Mouse (Mus musculus) hindbrain, embryonic 14.5 days (tissue): ENCODE results near the gene Scrn3. TPM values are rescaled to one million over a fixed set of nuclear protein-coding genes. Genes with fewer than 3 reads are reported as not detected.

Source experiments
- ATAC-seq: fragments of 200-750 bp; cut with Nextera tagmentation; 2 replicates; pipeline ENCODE4 v1.8.0; 2017; ENCODE audit warnings: moderate number of reproducible peaks, mild to moderate bottlenecking, moderate TSS enrichment, moderate library complexity; ENCODE audit not compliant: low FRiP score
- DNase-seq: peaks from one replicate; pipeline ENCODE4 v3.0.0-alpha.2; 2015; ENCODE audit warnings: low spot score
- H3K27ac ChIP-seq: fragments of 300-500 bp; sonication (generic); 2 replicates; pipeline ENCODE4 v1.5.1; 2014; ENCODE audit warnings: mild to moderate bottlenecking, moderate library complexity
- H3K27me3 ChIP-seq: fragments of 300-500 bp; sonication (generic); 2 replicates; pipeline ENCODE4 v1.6.1; 2014; ENCODE audit warnings: mild to moderate bottlenecking, low read length, mixed read lengths; ENCODE audit not compliant: control insufficient read depth, insufficient read depth
- H3K36me3 ChIP-seq: fragments of 300-500 bp; sonication (generic); replicated peaks from 2 replicates; pipeline ENCODE4 v1.6.1; 2014; ENCODE audit not compliant: control insufficient read depth, insufficient read depth
- H3K4me1 ChIP-seq: fragments of 300-500 bp; sonication (generic); replicated peaks from 2 replicates; pipeline ENCODE4 v1.6.1; 2014; ENCODE audit warnings: antibody characterized with exemption, low read length, mixed read lengths; ENCODE audit not compliant: control insufficient read depth, insufficient read depth
- H3K4me2 ChIP-seq: fragments of 300-500 bp; sonication (generic); replicated peaks from 2 replicates; pipeline ENCODE4 v1.6.1; 2014; ENCODE audit warnings: mild to moderate bottlenecking, moderate library complexity
- H3K4me3 ChIP-seq: fragments of 300-500 bp; sonication (generic); replicated peaks from 2 replicates; pipeline ENCODE4 v1.5.1; 2014; ENCODE audit warnings: mild to moderate bottlenecking, low read length
- H3K9ac ChIP-seq: fragments of 300-500 bp; sonication (generic); 2 replicates; pipeline ENCODE4 v1.6.1; 2014
- H3K9me3 ChIP-seq: fragments of 300-500 bp; sonication (generic); 2 replicates; pipeline ENCODE4 v1.6.1; 2016; ENCODE audit warnings: low read length; ENCODE audit not compliant: control insufficient read depth
- WGBS: fragments of 180-500 bp; shearing (Covaris S2); extraction: QIAGEN DNeasy Blood & Tissue Kit; methylation state at CpG from one replicate; pipeline ENCODE4 v1.1.7; 2014; 5-methylcytosine and 5-hydroxymethylcytosine counted together
- polyA plus RNA-seq: library from polyadenylated mRNA; unstranded; fragments of >200 nt; fragmentation: Nextera tagmentation; extraction: Ambion mirVana; gene quantifications from 2 replicates; pipeline ENCODE4 v1.2.1, GENCODE M21; 2014

The Scrn3 gene
- polyA plus RNA-seq, 1 experiment from 2014 or later = 6.9 TPM

DNA sequence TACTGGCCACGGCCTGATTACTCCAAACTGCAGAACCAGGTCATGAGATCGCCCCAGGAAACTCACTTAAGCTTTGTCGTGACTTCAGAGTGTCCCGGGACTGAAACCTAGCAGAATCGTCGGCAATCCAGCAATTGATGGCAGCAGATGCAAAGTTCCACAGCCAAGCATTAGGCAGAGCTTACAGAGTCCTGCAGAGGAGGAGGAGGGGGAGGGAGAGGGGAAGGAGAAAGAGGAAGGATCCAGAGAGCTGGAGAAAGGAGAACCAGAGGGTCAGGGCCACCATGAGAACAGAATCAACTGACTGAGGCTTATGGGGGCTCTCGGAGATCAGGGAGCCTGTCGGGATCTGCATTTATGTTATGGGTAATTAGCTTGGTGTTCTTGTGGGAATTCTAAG is 26.0 kb downstream of the Scrn3 start:
- no peaks in the 10 kb centered on the region for H3K27me3 ChIP-seq
- no peak for DNase-seq
- no peak overlapping the region for H3K9ac ChIP-seq
- ATAC-seq = no peak
- H3K4me3 ChIP-seq = no peak overlapping the region
- H3K4me1 ChIP-seq = no peaks in the 10 kb centered on the region
- no peaks in the 10 kb centered on the region for H3K9me3 ChIP-seq
- 82% methylated on average over 8 of the region's 8 CpGs for WGBS
- H3K4me2 ChIP-seq = no peak overlapping the region
- H3K36me3 ChIP-seq = no peaks in the 10 kb centered on the region
- no peak overlapping the region for H3K27ac ChIP-seq

DNA sequence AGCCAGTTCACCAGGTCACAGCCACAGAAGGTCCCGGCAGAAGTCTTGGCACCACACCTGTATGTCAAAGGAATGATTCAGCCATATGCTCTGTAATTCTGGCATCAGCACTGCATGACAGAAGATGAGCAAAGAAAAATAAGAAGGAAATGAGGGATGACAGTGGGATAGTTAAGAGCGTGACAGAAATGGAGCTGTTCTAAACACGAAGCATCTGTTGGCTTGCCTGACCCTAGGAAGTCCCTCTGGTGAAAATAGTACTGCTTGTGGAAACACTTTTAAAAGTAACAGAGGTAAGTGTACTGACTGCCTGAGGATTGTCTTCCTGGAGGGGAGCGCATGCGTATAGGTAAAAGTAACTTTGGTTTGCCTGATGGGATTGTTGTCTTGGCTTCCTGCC is 31.3 kb downstream of the Scrn3 start:
- H3K9me3 ChIP-seq = no peaks in the 10 kb centered on the region
- DNase-seq (no peak), ATAC-seq (no peak)
- WGBS = 96% methylated on average over 5 of the region's 5 CpGs
- no peak overlapping the region for H3K4me2 ChIP-seq
- no peaks in the 10 kb centered on the region for H3K27me3 ChIP-seq
- H3K4me3 ChIP-seq = no peak overlapping the region
- no peaks in the 10 kb centered on the region for H3K36me3 ChIP-seq
- peaks cover 9% of the 10 kb centered on the region; the same call in 1 of the 2 replicates for H3K4me1 ChIP-seq
- no peak overlapping the region for H3K27ac ChIP-seq
- no peak overlapping the region for H3K9ac ChIP-seq

DNA sequence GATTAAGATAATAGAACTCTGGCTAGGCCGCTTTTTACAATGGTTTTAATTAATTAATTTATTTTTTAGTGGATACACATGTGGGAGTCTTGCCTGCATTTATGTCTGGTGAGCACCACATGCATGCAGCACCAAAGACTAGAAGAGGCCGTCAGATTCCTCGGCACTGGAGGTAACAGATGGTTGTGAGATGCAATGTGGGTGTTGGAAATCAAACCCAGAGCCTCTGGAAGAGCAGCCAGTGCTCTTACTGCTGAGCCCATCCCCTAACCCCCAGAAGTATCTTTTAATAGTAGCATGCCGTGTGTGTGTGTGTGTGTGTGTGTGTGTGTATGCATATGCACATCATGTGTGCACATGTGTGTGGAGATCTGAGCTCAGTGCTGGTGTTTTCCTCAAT is 32.8 kb downstream of the Scrn3 start:
- H3K9me3 ChIP-seq = no peaks in the 10 kb centered on the region
- H3K4me1 ChIP-seq = peaks cover 9% of the 10 kb centered on the region; the same call in 1 of the 2 replicates
- H3K27ac ChIP-seq = no peak overlapping the region
- H3K4me3 ChIP-seq = no peak overlapping the region
- H3K27me3 ChIP-seq = no peaks in the 10 kb centered on the region
- ATAC-seq = no peak
- no peak overlapping the region for H3K4me2 ChIP-seq
- H3K9ac ChIP-seq = no peak overlapping the region
- H3K36me3 ChIP-seq = no peaks in the 10 kb centered on the region
- DNase-seq = no peak
- 88% methylated on average over 4 of the region's 4 CpGs for WGBS

DNA sequence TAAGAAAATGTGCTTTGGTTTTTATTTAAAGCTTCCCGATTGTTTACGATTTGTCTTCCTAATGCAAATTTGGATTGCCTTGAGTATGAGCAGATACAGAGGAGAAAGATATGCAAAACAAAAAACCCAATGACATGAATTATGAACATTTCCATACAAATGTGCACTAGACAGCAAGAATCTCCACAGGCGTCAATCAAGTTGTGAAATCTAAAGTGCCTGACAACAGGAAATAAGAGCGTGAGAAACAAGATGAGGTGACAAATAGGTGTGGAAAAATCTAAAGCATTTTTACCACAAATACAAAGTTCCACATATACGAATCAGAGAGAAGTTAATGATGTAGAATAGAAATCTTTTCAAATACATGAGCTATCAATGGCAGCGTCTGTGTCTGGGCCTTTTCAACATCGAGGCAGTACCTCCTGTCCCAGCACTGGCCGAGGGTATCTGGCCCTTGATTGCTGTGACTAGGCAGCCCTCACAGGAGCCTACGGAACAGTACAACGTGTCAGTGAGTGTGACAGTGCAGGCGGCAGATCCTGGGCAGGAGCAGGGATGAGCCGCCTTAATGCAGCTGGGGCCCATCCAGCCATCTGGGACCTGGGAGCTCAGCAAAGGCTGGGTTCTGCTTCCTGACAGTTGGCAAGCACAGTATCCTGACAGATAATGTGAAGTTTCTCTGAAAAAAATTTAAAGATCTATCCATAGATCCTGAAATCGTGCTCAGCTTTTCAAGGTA is 34.1 kb downstream of the Scrn3 start:
- ATAC-seq (no peak), DNase-seq (no peak)
- no peaks in the 10 kb centered on the region for H3K27me3 ChIP-seq
- H3K9ac ChIP-seq = no peak overlapping the region
- H3K4me1 ChIP-seq = peaks cover 9% of the 10 kb centered on the region; the same call in 1 of the 2 replicates
- H3K36me3 ChIP-seq = no peaks in the 10 kb centered on the region
- H3K9me3 ChIP-seq = no peaks in the 10 kb centered on the region
- 53% methylated on average over 13 of the region's 13 CpGs for WGBS
- H3K4me3 ChIP-seq = no peak overlapping the region
- H3K27ac ChIP-seq = 0 out of 2 replicates have a peak overlapping the region, but pooled peaks have one; percentile 36
- no peak overlapping the region for H3K4me2 ChIP-seq

DNA sequence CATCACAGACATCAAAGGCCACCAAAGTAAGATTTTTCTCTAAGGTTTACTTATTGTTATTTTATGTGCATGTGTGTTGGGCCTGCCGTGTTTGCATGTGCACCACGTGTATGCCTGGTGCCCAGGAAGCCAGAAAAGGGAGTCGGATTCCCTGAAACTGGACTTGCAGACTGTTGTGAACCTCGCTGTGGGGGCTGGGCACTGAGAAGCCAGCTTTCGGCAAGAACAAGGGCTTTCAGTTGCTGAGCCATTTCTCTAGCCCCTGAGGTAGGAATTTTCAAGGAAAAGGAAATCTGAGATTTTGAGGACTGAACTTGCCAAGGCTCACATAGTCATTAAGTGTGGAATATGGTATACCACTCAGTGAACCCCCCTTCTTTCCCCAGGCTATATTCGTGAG is 34.7 kb downstream of the Scrn3 start:
- 61% methylated on average over 6 of the region's 6 CpGs for WGBS
- Histone ChIP-seq H3K9ac (no peak overlapping the region), H3K27me3 (no peaks in the 10 kb centered on the region), H3K9me3 (no peaks in the 10 kb centered on the region), H3K4me2 (no peak overlapping the region), H3K36me3 (no peaks in the 10 kb centered on the region), H3K27ac (0 out of 2 replicates have a peak overlapping the region, but pooled peaks have one; percentile 36), H3K4me1 (peaks cover 9% of the 10 kb centered on the region; the same call in 1 of the 2 replicates), H3K4me3 (no peak overlapping the region)
- DNase-seq (no peak), ATAC-seq (no peak)

DNA sequence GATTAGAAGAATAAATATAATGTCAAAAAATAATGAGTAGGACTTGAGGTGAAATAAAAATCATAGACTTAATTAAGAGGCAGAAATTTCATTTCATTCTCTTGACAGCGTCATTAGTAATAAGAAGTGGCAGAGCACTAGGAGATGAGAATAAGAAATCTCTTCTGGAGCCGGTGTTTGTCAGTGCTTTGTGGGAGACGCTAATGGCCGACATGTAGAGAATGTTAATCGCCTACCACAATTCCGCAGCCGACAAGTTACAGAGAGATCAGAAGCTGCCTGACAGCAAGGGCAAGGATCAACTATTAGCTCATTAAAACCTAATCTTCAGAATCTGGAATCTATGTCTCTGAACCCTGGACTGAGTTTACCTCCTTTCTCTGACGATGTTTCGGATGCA is 35.4 kb downstream of the Scrn3 start:
- Histone ChIP-seq H3K4me2 (no peak overlapping the region), H3K9ac (no peak overlapping the region), H3K27ac (peak overlapping the region; percentile 36; the same call in 1 of the 2 replicates), H3K27me3 (no peaks in the 10 kb centered on the region), H3K4me1 (peaks cover 9% of the 10 kb centered on the region; the same call in 1 of the 2 replicates), H3K9me3 (no peaks in the 10 kb centered on the region), H3K36me3 (no peaks in the 10 kb centered on the region), H3K4me3 (no peak overlapping the region)
- DNase-seq (peak; percentile 30), ATAC-seq (no peak)
- WGBS = 50% methylated on average over 9 of the region's 9 CpGs

DNA sequence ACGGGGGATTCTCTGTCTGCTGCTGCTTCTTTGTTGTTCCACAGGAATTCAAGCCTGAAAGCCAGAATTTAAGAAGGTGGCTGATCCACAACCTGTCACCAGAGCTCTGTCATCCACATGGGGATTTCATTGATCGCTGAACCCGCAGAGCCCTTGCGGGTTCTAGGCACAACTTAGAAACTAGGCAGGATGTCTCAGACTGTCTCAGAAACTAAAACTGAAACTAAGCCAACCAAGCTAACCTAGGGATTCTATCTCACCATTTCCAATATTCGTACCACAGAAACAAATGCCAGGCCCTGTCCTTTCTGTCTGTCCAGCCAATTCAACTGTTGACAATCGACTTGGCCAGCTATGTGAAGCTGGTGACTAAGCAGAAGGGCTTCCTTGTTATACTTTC is 35.8 kb downstream of the Scrn3 start:
- no peak for ATAC-seq
- WGBS = 84% methylated on average over 6 of the region's 6 CpGs
- H3K9me3 ChIP-seq = no peaks in the 10 kb centered on the region
- no peak overlapping the region for H3K9ac ChIP-seq
- H3K4me3 ChIP-seq = no peak overlapping the region
- H3K27ac ChIP-seq = peak overlapping the region; percentile 36; the same call in 1 of the 2 replicates
- H3K36me3 ChIP-seq = 0 out of 2 replicates have a peak, but pooled peaks cover 4% of the 10 kb centered on the region
- no peaks in the 10 kb centered on the region for H3K27me3 ChIP-seq
- peaks cover 9% of the 10 kb centered on the region; the same call in 1 of the 2 replicates for H3K4me1 ChIP-seq
- no peak for DNase-seq
- H3K4me2 ChIP-seq = no peak overlapping the region

DNA sequence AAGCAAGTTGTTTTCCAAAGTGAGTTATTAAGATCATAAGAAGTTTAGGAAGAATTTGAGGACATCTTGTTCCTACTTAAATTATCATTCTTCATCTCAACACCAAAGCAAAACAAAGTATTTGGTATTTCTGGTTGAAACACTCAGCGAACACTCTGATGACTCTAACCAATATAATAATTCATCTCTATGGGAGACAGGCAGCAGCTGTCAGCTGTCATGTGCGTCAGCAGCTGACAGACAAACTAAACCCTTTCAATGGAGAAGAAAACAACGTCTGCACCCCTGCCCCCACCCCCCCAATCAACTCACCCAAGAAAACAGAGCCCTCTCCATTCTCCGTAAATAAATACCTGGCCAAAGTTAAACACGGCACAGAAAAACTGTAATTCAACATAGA is 39.1 kb downstream of the Scrn3 start:
- WGBS = 45% methylated on average over 5 of the region's 5 CpGs
- H3K27ac ChIP-seq = no peak overlapping the region
- H3K27me3 ChIP-seq = no peaks in the 10 kb centered on the region
- DNase-seq (no peak), ATAC-seq (no peak)
- H3K4me3 ChIP-seq = no peak overlapping the region
- peaks cover 9% of the 10 kb centered on the region; the same call in 1 of the 2 replicates for H3K4me1 ChIP-seq
- no peak overlapping the region for H3K4me2 ChIP-seq
- peaks cover 9% of the 10 kb centered on the region; the same call in 1 of the 2 replicates for H3K36me3 ChIP-seq
- no peak overlapping the region for H3K9ac ChIP-seq
- H3K9me3 ChIP-seq = no peaks in the 10 kb centered on the region

DNA sequence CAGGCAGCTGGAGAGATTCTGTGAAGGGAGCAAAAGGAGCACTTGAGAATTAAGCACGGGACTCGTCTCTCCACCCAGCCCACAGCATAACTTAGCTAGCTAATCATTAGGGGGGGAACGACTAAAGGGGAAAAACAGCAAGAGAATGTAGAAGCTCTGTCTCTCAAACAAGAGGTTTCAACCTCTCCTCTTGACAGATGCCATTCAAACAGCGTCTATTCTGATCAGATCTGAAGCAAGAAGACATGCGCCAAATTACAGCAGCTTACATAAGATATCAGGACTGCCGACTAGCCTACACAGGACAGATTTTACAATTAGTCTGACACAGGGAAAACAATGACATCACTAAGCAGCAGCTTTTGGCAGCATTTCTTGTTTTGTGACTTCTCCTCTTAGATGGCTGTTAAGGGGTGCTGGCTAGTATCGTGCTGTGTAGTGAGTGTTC is 39.5 kb downstream of the Scrn3 start:
- Histone ChIP-seq H3K27ac (0 out of 2 replicates have a peak overlapping the region, but pooled peaks have one; percentile 4), H3K36me3 (peaks cover 13% of the 10 kb centered on the region; the same call in 1 of the 2 replicates), H3K4me2 (no peak overlapping the region), H3K4me1 (peaks cover 5% of the 10 kb centered on the region; the same call in 1 of the 2 replicates), H3K27me3 (no peaks in the 10 kb centered on the region), H3K4me3 (no peak overlapping the region), H3K9me3 (no peaks in the 10 kb centered on the region), H3K9ac (no peak overlapping the region)
- WGBS = 45% methylated on average over 7 of the region's 7 CpGs
- DNase-seq (no peak), ATAC-seq (no peak)
